Mouse (Mus musculus) thymus, adult 2 months (tissue): ENCODE results near the gene Col8a1. TPM values are rescaled to one million over a fixed set of nuclear protein-coding genes. Genes with fewer than 3 reads are reported as not detected.

ENCODE experiments used
- DNase-seq: peaks from one replicate; pipeline ENCODE4 v3.0.0; 2021
- H3K27ac ChIP-seq: fragments of 200-500 bp; 2 replicates; pipeline ENCODE4 v1.5.1; 2012; ENCODE audit warnings: low read length, control low read depth; ENCODE audit not compliant: control insufficient read depth, insufficient read depth
- H3K27me3 ChIP-seq: fragments of 200-500 bp; 2 replicates; pipeline ENCODE4 v1.6.1; 2012; ENCODE audit warnings: mild to moderate bottlenecking, low read length, moderate library complexity, mixed read lengths; ENCODE audit not compliant: control insufficient read depth, insufficient read depth
- H3K36me3 ChIP-seq: fragments of 200-500 bp; 2 replicates; pipeline ENCODE4 v1.6.1; 2012; ENCODE audit warnings: mild to moderate bottlenecking, low read length, moderate library complexity; ENCODE audit not compliant: control insufficient read depth, insufficient read depth
- H3K4me1 ChIP-seq: fragments of 200-500 bp; replicated peaks from 2 replicates; pipeline ENCODE4 v1.6.1; 2012; ENCODE audit warnings: low read length; ENCODE audit not compliant: control insufficient read depth, insufficient read depth
- H3K4me3 ChIP-seq: fragments of 200-500 bp; 2 replicates; pipeline ENCODE4 v1.5.1; 2012; ENCODE audit warnings: mild to moderate bottlenecking, low read length, control low read depth, moderate library complexity; ENCODE audit not compliant: control insufficient read depth, insufficient read depth
- CTCF ChIP-seq: fragments of 200-500 bp; IDR thresholded peaks from 2 replicates; pipeline ENCODE4 v1.5.1; 2012; ENCODE audit warnings: mild to moderate bottlenecking, control low read depth, low read length, moderate library complexity, borderline replicate concordance; ENCODE audit not compliant: control insufficient read depth, poor library complexity, insufficient read depth; ENCODE audit errors: extremely low read depth
- POLR2A ChIP-seq: fragments of 200-500 bp; IDR thresholded peaks from 2 replicates; pipeline ENCODE4 v1.6.1; 2012; ENCODE audit warnings: mild to moderate bottlenecking, low read length, control low read depth, moderate library complexity; ENCODE audit not compliant: control insufficient read depth, poor library complexity, insufficient read depth; ENCODE audit errors: extremely low read depth
- WGBS: fragments of 180-500 bp; shearing (Covaris S2); methylation state at CpG from one replicate; pipeline ENCODE4 v1.1.7; 2018; 5-methylcytosine and 5-hydroxymethylcytosine counted together
- polyA plus RNA-seq: library from polyadenylated mRNA; depleted of rRNA; stranded (reverse); fragments of >200 nt; gene quantifications from 2 replicates; pipeline ENCODE4 v1.2.3, GENCODE M21; 2012; rRNA removed

Col8a1 gene
- 0.20 and 0.26 TPM in 2 replicates for polyA plus RNA-seq

DNA sequence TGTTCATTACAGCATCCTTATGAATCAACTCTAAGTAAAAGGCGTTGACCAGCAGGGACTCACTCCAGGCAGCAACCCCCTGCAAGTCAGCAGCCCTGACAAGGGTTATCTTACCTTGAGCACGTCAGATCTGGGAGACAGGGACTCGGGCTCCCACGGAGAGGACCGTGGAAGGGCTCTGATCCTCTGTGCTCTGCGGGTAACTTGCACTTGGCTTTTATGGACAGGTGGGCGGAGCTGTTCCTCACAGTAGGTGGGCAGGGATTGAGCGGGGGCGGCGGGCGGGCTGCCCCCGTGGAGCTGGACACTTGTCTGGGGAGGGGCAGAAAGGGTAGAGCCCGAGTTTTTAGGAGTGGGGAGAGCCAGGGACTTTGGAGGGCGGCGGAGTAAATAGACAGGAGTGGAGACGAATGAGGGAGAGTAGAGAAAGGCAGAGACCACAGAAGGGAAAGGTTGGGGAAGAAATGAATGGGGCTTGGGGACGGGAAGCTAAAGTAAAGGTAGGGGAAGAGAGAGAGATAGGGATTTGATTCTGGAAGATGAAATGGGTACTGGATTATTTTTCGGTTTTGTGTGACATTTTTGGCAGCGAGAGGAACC is at the start of gene Col8a1:
Gene Col8a1 (minus strand): TSS at position 212 of the 600 bp plus-strand sequence.
- WGBS = 9% methylated on average over 19 of the region's 19 CpGs
- Histone ChIP-seq H3K4me1 (no peaks in the 10 kb centered on the region), H3K4me3 (no peak within 1 kb of the TSS), H3K27ac (no peak within 1 kb of the TSS), H3K27me3 (no peaks in the 10 kb centered on the region), H3K36me3 (no peaks in the 10 kb centered on the region)
- TF ChIP-seq POLR2A (no peak), CTCF (no peak)
- no peak for DNase-seq

DNA sequence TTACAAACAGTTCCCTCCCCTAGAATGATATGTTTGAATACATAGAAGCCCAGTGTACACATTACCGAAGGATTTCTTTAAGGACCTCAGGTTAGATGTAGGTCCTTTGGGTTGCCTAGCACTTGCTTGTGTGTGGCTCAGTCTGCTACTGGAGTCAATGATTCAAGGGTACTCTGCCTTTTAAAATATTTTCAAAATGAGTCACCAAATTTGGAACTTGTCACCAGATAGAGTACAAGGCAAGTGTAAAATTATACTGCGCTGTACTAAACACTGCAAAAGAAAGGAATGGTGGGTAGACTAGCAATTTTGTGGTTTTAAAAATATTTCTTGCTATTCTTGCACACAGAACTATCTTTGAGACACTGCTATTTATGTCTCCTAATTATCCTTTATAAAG is 47.3 kb upstream of the Col8a1 start:
- no peaks in the 10 kb centered on the region for H3K36me3 ChIP-seq
- no peak overlapping the region for H3K27ac ChIP-seq
- no peaks in the 10 kb centered on the region for H3K4me1 ChIP-seq
- no peak for TF ChIP-seq POLR2A
- TF ChIP-seq CTCF = no peak
- H3K27me3 ChIP-seq = no peaks in the 10 kb centered on the region
- DNase-seq = no peak
- WGBS = 91% methylated on average over 2 of the region's 2 CpGs
- H3K4me3 ChIP-seq = no peak overlapping the region

DNA sequence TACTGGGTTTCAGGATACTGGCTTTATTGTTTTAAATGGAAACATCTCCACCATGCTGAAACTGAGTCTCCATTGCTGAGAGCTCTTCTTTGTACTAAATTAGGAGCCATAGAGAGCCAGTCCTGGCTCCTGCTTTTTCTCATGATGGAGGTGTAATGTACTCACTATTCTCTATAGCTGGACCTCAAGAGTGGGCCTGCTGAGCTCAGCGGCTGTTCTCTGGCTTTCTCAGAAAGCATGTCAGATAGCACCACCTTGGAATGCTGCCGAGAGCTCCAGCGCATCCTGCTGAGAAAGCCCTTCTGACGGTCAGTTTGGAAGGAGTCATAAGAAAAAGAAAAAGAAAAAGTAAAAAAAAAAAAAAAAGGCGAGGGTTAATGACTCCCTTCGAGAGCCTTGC is 41.8 kb upstream of the Col8a1 start:
- Histone ChIP-seq H3K36me3 (no peaks in the 10 kb centered on the region), H3K27me3 (no peaks in the 10 kb centered on the region), H3K4me1 (no peaks in the 10 kb centered on the region), H3K4me3 (no peak overlapping the region), H3K27ac (no peak overlapping the region)
- DNase-seq = no peak
- WGBS = 89% methylated on average over 6 of the region's 6 CpGs
- TF ChIP-seq CTCF = no peak
- no peak for TF ChIP-seq POLR2A

DNA sequence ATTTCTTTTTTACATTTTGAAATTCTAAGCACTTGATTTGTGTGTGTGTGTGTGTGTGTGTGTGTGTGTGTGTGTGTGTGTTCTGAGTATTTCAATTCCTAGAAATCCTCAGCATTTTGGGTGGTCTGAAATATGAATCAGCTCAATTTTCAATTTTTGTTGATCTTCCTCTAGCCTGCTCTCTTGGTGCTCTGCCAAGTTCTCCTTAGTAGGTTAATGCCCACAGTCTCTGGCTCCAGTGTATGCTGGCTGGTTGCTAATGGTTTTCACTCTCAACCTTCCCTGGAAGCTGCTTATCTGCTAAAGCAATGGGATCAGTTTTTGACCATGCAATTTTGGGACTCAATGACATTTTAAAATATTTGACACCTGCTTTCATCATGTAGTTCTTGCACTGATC is 24.5 kb upstream of the Col8a1 start:
- DNase-seq = no peak
- Histone ChIP-seq H3K27me3 (no peaks in the 10 kb centered on the region), H3K27ac (no peak overlapping the region), H3K4me1 (no peaks in the 10 kb centered on the region), H3K4me3 (no peak overlapping the region), H3K36me3 (no peaks in the 10 kb centered on the region)
- no peak for TF ChIP-seq CTCF
- no peak for TF ChIP-seq POLR2A

DNA sequence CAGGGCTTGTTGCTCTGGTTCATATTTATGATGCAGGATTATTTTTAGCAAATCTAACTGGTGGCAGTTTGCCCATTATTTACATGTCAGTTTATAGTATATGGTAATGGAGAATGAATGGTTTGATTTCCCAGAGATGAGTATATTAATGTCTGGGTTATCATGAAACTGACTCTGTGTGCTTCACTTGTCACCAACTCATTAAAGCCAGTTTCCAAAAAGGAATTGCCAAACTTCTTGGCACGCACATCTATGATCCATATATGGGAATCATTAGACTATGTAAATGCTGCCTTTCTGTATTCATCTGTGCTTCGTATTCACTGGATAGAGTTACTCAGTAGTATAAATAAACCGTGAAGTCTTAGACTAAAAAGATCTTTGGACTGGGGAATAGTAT is 11.1 kb upstream of the Col8a1 start:
- WGBS = 85% methylated on average over 3 of the region's 3 CpGs
- Histone ChIP-seq H3K27ac (no peak overlapping the region), H3K4me1 (no peaks in the 10 kb centered on the region), H3K27me3 (no peaks in the 10 kb centered on the region), H3K36me3 (no peaks in the 10 kb centered on the region), H3K4me3 (no peak overlapping the region)
- DNase-seq = no peak
- TF ChIP-seq CTCF = no peak
- TF ChIP-seq POLR2A = no peak

DNA sequence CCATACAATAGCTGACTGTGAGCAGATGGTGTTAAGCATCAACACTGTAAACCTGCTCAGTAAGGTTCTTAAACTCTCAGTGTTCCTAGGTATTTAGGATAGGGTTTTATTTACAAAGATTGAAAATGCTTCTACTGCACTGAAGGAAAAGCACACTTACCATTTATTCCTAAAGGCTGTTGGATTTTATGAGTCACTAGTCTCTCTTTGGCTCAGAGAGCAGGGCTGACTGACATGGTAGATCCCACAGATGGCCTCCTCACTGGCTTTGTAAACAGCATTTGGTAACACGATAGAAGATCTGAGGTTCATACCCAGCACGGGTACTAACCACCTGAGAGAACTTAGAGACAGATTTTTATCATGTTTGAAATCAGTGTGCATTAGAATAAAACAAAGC is 5.3 kb upstream of the Col8a1 start:
- Histone ChIP-seq H3K36me3 (no peaks in the 10 kb centered on the region), H3K4me3 (no peak overlapping the region), H3K4me1 (no peaks in the 10 kb centered on the region), H3K27me3 (no peaks in the 10 kb centered on the region), H3K27ac (no peak overlapping the region)
- DNase-seq = no peak
- 80% methylated on average over 2 of the region's 2 CpGs for WGBS
- TF ChIP-seq POLR2A (no peak), CTCF (no peak)

DNA sequence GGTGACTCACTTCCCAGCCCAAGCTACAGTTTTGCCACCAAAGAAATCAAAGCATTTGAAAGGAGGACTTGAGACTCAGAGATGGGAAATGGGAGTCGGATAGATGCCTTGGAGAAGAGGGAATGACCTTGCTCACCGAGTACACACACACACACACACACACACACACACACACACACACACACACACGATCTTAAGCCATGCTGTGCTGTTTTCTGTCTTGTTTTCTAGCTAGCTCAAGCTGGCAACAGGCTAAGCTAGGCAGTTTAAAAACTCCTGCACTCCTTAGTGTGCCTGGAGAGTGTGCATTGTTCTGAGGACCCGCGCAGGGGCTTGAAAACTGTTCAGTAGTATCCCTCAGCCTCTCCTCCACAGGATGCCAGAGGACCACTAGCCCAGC is 1.2 kb upstream of the Col8a1 start:
- 71% methylated on average over 5 of the region's 5 CpGs for WGBS
- H3K27me3 ChIP-seq = no peaks in the 10 kb centered on the region
- H3K27ac ChIP-seq = no peak overlapping the region
- TF ChIP-seq CTCF (no peak), POLR2A (no peak)
- no peak overlapping the region for H3K4me3 ChIP-seq
- DNase-seq = no peak
- H3K4me1 ChIP-seq = no peaks in the 10 kb centered on the region
- H3K36me3 ChIP-seq = no peaks in the 10 kb centered on the region
